Mouse (Mus musculus): Measurements from ENCODE around the gene Csnk1g2. TPM values are rescaled to one million over a fixed set of nuclear protein-coding genes. Genes with fewer than 3 reads are reported as not detected.
A peak's percentile ranks its signal among the peaks of the same experiment; 100 is the strongest.

The Csnk1g2 gene
- total RNA-seq, 2 experiments from 2014 or later: 208 to 256 TPM

Small RNA genes lying within 50 kb of the gene (microRNA-seq; reads per million reads assigned to microRNA genes)
- gene Mir6912: 5.3 reads per million, percentile 18 among the genes with 10 or more reads in this experiment

Other genes with a start within 250 kb of the Csnk1g2 start
- 10 to 100 TPM; 18.1 to 23.4 TPM for gene Mex3d, start 235.2 kb upstream of the Csnk1g2 start, total RNA-seq (2021)
- 100 to 1,000 TPM; 147 to 150 TPM for gene Mbd3, start 223.3 kb upstream of the Csnk1g2 start, total RNA-seq (2021)
- 100 to 1,000 TPM; 411 to 444 TPM for gene Uqcr11, start 216.0 kb upstream of the Csnk1g2 start, total RNA-seq (2021)
- gene Tcf3, start 189.2 kb upstream of the Csnk1g2 start, total RNA-seq (2021): 10 to 100 TPM; 26.0 to 28.3 TPM
- gene Onecut3, start 128.0 kb upstream of the Csnk1g2 start, total RNA-seq (2021): not detected
- gene Atp8b3, start 83.7 kb upstream of the Csnk1g2 start, total RNA-seq (2021): under 1 TPM; 0.20 to 0.27 TPM
- gene Rexo1, start 61.3 kb upstream of the Csnk1g2 start, total RNA-seq (2021): 10 to 100 TPM; 43.5 to 56.8 TPM
- 10 to 100 TPM; 51.6 to 54.2 TPM for gene Klf16, start 45.5 kb upstream of the Csnk1g2 start, total RNA-seq (2021)
- gene Abhd17a, start 32.5 kb upstream of the Csnk1g2 start, total RNA-seq (2021): 100 to 1,000 TPM; 181 to 238 TPM
- gene Scamp4, start 20.0 kb upstream of the Csnk1g2 start, total RNA-seq (2021): 10 to 100 TPM; 40.1 to 45.1 TPM
- 1 to 10 TPM; 1.7 to 4.0 TPM for gene Adat3, start 20.0 kb upstream of the Csnk1g2 start, total RNA-seq (2021)
- gene Gm49322, start 16.8 kb upstream of the Csnk1g2 start, total RNA-seq (2021): 1 to 10 TPM; 2.6 to 3.6 TPM
- gene Btbd2, start 34.2 kb downstream of the Csnk1g2 start, total RNA-seq (2021): 100 to 1,000 TPM in 1 of 2 experiments, 10 to 100 TPM in 1; 93.4 to 100 TPM
- gene Mknk2, start 55.3 kb downstream of the Csnk1g2 start, total RNA-seq (2021): 10 to 100 TPM; 39.9 to 42.0 TPM
- gene Mob3a, start 79.1 kb downstream of the Csnk1g2 start, total RNA-seq (2021): 10 to 100 TPM; 14.0 TPM
- gene Izumo4, start 79.3 kb downstream of the Csnk1g2 start, total RNA-seq (2021): 10 to 100 TPM; 36.7 to 47.3 TPM
- 100 to 1,000 TPM; 133 to 160 TPM for gene Ap3d1, start 119.4 kb downstream of the Csnk1g2 start, total RNA-seq (2021)
- 10 to 100 TPM; 37.2 to 65.0 TPM for gene Dot1l, start 132.4 kb downstream of the Csnk1g2 start, total RNA-seq (2021)
- 10 to 100 TPM; 44.3 to 53.0 TPM for gene Sf3a2, start 175.4 kb downstream of the Csnk1g2 start, total RNA-seq (2021)
- 10 to 100 TPM; 53.5 to 63.2 TPM for gene Plekhj1, start 175.8 kb downstream of the Csnk1g2 start, total RNA-seq (2021)
- gene Amh, start 182.4 kb downstream of the Csnk1g2 start, total RNA-seq (2021): 1 to 10 TPM; 1.2 to 2.0 TPM
- gene Jsrp1, start 190.7 kb downstream of the Csnk1g2 start, total RNA-seq (2021): 1 to 10 TPM; 5.5 to 5.6 TPM
- gene Oaz1, start 203.8 kb downstream of the Csnk1g2 start, total RNA-seq (2021): 100 to 1,000 TPM; 507 to 583 TPM
- 10 to 100 TPM; 38.5 to 46.7 TPM for gene Lingo3, start 221.2 kb downstream of the Csnk1g2 start, total RNA-seq (2021)
- gene Lsm7, start 232.4 kb downstream of the Csnk1g2 start, total RNA-seq (2021): 10 to 100 TPM; 34.2 to 44.0 TPM
- 10 to 100 TPM; 53.2 to 66.1 TPM for gene Sppl2b, start 232.4 kb downstream of the Csnk1g2 start, total RNA-seq (2021)
- gene Tmprss9, start 249.0 kb downstream of the Csnk1g2 start, total RNA-seq (2021): under 1 TPM in 1 of 2 experiments, not detected in 1; 0.32 TPM